Mouse (Mus musculus) CH12.LX (cell line): ENCODE data around the gene Col19a1.

Experiments used
- CTCF ChIP-seq, 2 experiments: IDR thresholded peaks in 1 of 2; conservative IDR thresholded peaks in 1 of 2; 2 replicates each; pipeline ENCODE4 v1.5.1; 2011 to 2012; ENCODE audit warnings: low read depth in 2 of 2, low read length in 2 of 2, improper control_type of control experiment in 1 of 2, inconsistent platforms in 1 of 2, mild to moderate bottlenecking in 1 of 2, moderate library complexity in 1 of 2
- EP300 ChIP-seq: IDR thresholded peaks from 2 replicates; pipeline ENCODE4 v1.6.1; 2011; ENCODE audit warnings: low read length, improper control_type of control experiment
- JUN ChIP-seq: IDR thresholded peaks from 2 replicates; pipeline ENCODE4 v1.6.1; 2011; ENCODE audit warnings: low read depth, mild to moderate bottlenecking, low read length, improper control_type of control experiment, moderate library complexity; ENCODE audit not compliant: insufficient read depth
- MAZ ChIP-seq: IDR thresholded peaks from 2 replicates; pipeline ENCODE4 v1.6.1; 2012; ENCODE audit warnings: low read depth, mild to moderate bottlenecking, inconsistent platforms, low read length, improper control_type of control experiment, moderate library complexity
- NELFE ChIP-seq: IDR thresholded peaks from 2 replicates; pipeline ENCODE4 v1.6.1; 2011; ENCODE audit warnings: low read depth, low read length, improper control_type of control experiment
- POLR2A ChIP-seq: IDR thresholded peaks from 2 replicates; pipeline ENCODE4 v1.6.1; 2011; ENCODE audit warnings: low read depth, mild to moderate bottlenecking, improper control_type of control experiment, low read length
- USF1 ChIP-seq: IDR thresholded peaks from 2 replicates; pipeline ENCODE4 v1.6.1; 2014; ENCODE audit warnings: low read depth, mild to moderate bottlenecking, inconsistent platforms, low read length, improper control_type of control experiment
- USF2 ChIP-seq: conservative IDR thresholded peaks from 2 replicates; pipeline ENCODE4 v1.6.1; 2011; ENCODE audit warnings: low read depth, low read length, improper control_type of control experiment
- ZC3H11A ChIP-seq: IDR thresholded peaks from 2 replicates; pipeline ENCODE4 v1.6.1; 2012; ENCODE audit warnings: low read depth, mild to moderate bottlenecking, inconsistent platforms, low read length, improper control_type of control experiment
- ZKSCAN1 ChIP-seq: IDR thresholded peaks from 2 replicates; pipeline ENCODE4 v1.6.1; 2012; ENCODE audit warnings: low read depth, inconsistent platforms, low read length, improper control_type of control experiment, borderline replicate concordance
- ZMIZ1 ChIP-seq: IDR thresholded peaks from 2 replicates; pipeline ENCODE4 v1.6.1; 2012; ENCODE audit warnings: low read depth, mild to moderate bottlenecking, inconsistent platforms, low read length, improper control_type of control experiment
- ZNF384 ChIP-seq: IDR thresholded peaks from 2 replicates; pipeline ENCODE4 v1.6.1; 2012; ENCODE audit warnings: low read depth, low read length, improper control_type of control experiment, inconsistent platforms

DNA sequence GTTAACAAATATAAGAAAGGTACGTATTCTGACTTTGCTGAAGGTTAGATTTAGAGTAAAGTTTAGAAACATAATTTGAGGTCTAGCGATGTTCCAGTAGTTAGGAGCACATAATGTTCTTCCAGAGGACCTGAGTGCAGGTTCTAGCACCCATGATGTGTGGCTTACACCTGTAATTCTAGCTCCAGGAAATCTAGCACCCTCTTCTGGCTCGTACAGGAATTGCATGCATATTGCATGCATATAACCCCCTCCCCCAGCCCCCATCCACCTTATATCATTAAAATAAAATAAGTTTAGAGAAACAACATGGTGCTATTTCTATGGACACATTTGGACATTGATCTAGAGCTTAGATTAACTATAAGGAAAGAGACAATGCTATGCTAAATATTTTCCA lies 286.6 kb downstream of the Col19a1 start:
- TF ChIP-seq POLR2A (no peak), NELFE (no peak), USF2 (no peak), CTCF (conservative IDR thresholded peaks at IDR 0.05 in 1 of 2, IDR thresholded peaks at IDR 0.05 in 1 of 2; ENCODE audit: low read depth in 2 of 2, low read length in 2 of 2) (peak in 1 of 2 experiments; percentile 34; a peak in 2 of 4 replicates), USF1 (no peak), EP300 (no peak), ZNF384 (no peak), ZC3H11A (no peak), MAZ (no peak), ZMIZ1 (no peak), ZKSCAN1 (no peak), JUN (no peak)
